Mouse (Mus musculus): ENCODE data around the gene Pkp2.
"Not testable (repeated sequence)": the region's sequence is repeated elsewhere in the genome, so short reads cannot be mapped to it uniquely, and the experiment has no call there.

The Pkp2 gene

DNA sequence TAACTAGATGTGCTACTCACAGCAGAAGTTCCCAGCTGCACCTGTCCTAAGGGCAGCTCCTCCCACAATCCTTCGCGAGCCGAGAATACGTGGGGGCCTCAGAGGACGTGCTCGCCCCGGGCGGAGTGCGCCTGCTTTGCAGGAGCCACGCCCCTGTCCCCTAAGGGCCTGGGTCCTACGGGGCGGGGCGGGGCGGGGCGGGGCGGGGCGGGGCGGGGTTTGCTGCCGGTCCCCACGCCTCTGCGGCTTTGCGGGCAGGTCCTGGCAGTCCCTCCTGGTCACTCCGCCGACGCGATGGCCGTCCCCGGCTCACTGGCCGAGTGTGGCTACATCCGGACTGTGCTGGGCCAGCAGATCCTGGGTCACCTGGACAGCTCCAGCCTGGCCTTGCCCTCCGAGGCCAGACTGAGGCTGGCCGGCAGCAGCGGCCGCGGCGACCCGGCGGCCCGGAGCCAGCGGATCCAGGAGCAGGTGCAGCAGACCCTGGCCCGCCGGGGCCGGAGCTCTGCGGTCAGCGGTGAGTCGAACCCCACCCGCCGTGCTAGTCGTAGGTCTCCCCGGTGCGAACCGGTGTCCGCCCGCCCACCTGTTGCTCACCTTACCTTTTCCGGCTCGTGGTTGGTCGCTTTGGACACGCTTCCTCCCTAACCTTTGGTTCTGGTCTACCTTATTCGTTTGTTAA, at the start of gene Pkp2:
Pkp2 (plus strand) TSS at position 240 of the 682 bp plus-strand sequence.
- DNase-seq = peak; percentile 60

DNA sequence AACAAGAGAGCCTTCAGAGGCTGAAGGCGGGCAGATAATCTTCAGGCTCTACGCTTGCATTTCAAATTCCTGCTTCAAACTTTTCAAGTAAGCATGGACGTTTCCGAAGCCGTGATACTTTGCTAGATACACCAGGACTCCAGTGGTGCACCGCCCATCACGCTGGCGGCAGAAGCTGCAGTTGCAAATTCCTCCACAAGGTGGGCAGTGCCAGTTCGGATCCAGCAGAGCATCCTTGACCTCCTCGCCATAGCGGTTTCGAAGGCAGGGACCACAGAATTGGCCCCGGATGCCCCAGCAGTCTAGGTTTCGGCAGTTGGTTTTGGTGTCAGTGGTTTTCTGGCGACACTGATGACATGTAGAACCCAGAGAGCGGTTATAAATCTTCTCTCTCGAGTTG, 15.7 kb upstream of the Pkp2 start:
- DNase-seq = no peak

DNA sequence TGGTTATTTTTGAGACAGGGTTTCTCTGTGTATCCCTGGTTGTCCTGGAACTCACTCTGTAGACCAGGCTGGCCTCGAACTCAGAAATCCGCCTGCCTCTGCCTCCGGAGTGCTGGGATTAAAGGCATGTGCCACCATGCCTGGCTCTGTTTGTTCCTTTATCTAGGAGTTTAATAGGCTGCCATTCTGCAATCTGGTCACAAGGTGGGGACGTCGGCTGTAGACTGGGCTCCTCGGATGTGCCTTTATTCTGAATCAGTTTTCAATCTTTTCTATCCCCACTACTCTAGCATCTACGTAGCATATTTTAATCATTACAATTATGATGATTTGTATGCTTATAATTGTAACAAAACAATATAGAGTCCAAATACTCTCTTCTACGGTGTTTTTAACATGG, 11.1 kb upstream of the Pkp2 start:
- peak; percentile 14 for DNase-seq

DNA sequence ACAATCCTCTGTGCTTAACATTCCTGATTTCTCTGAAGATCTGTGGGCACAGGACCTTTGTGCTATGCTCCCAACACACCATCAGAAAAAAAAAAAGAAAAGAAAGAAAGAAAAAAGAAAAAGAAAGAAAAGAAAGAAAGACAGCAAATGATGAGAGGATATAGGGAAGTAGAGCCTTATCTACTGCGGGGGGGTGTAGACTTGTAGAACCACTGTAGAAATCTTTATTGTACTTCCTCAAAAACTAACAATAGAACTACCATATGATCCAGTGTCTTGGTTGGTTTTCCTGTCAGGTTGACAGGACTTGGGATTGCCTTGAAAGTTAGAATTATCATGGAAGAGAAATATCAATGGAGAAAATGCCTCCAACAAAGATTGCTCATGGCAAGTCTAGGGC, 8.5 kb upstream of the Pkp2 start:
- DNase-seq = no peak

DNA sequence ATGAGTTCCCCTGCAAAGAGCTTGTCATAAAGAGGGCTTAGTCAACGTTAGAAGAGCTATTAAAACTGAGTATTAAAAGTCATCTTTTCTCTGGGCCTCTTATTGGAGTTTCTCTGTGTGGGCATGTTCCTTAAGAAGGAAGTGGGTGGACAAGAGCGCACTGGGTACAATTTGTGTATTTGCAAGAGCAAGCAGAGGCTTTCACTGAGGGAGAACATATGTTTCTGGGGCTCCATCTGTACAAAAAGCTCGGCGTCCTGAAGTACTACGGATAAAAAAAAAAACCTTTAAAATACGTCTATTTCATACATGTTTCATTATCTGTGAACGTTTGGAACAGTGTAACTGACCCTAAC, 417 bp upstream of the Pkp2 start:
- no peak for DNase-seq

DNA sequence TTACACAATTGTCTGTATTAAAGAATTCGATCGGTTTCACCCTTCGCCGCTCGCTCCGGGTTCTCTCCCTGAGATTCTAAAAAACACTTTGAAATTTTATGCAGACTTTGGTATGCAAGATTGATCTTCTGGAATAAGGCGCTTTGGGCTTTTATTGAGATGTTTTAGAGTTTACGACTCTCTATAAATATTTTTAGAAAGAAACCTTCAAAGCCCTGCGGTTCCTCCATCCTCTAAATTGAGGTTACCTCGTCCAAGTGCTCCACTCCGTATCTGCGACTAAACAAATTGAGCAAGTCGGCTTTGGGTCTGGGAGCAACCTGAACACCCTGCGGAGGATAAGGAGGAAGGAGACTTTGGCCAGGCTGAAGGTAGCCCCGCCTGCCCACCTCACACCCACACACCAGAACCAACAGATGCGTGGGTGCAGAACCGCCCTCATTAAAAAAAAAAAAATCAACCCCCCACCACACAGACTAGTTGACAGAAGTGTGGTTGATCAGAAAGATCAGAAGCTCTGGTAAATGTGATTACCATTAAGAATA, 715 bp downstream of the Pkp2 start:
- DNase-seq = no peak

DNA sequence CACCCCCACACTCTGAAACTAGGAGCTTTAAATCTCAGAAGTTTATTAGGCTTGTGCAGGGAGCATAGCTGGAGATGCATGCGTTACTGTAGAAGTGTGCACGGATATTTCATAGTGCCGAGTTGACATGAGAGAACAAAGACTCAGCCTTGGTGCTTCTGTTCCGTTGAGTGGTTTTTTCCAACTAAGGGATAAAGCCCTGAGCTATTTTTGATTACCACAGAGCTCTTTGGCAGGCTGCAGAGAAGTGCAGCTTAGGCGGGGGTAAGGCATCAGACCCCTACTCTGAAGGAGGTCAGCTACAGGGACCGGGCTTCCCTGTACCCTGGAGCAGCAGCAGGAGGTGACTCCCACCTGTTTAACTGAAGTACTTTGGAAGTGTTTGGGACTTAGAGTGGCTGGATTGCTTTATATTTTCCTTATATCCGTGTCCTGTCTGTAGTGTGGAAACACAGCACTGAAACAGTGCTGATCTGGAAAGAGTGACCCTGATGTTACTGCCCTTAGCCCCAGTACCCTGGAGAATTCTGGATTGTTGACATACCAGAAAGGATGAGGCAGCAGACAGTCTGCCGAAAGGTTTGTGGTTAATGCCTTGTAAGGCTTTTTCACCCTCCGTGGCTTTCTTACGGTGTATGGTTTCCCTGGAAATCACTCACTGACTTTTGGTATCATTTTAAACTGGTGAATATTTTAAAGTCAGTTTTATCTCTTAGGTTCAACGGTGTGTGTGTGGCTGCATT, 2.7 kb downstream of the Pkp2 start:
- DNase-seq = no peak

DNA sequence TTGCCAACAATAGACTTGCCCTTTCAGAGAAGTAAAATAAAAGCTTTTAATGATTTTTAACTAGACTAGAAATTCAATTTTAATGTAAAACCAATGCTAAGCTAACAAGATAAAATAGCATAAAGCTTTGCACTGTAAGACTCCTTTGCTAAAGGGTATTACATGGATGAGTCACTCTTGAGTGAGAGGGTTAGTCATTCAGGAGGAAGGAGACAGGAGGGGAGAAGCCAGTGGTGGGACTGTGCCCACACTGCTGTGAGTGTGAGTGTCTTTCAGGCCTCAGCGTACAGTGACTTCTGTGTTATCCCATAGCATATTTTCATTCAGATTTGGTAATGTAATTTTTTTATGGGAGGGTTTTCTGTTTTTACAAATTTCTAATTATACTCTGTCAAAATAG, 3.8 kb downstream of the Pkp2 start:
- no peak for DNase-seq

DNA sequence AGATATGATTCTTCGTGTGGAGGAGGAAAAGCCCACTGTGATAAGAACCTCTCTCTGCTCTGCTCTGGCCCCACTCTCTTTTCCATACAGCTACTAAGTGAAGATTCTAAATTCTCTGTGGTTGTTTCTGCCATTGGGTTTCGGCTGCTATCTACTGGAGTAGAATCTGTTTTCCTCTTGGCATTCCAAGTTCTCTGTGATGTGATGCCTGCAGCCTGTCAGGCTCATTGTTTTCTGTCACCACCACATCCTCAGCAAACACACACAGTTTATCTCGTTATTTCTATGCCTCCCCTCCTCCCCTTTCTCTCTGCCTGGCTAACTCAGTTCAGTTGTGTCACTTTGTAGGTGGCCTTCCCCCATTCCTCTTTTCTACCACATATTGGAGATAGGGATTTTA, 6.7 kb downstream of the Pkp2 start:
- DNase-seq = no peak

DNA sequence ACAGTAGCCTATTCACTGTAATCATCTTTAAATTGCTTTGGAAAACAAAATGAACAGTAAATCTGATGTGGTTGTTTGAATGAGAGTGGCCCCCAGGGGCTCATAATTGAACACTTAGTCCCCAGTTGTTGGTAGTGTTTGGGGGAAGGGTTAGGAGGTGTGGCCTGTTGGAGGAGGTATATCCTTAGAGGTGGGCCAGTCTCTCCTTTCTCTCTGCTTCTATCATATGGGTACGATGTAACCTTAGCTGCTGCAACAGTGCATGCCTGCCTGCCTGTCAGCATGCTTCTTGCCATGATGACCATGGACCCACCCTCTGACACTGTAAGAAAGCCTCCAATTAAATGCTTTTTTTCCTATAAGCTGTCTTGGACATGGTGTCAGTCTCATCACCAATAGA, 9.5 kb downstream of the Pkp2 start:
- no peak for DNase-seq

DNA sequence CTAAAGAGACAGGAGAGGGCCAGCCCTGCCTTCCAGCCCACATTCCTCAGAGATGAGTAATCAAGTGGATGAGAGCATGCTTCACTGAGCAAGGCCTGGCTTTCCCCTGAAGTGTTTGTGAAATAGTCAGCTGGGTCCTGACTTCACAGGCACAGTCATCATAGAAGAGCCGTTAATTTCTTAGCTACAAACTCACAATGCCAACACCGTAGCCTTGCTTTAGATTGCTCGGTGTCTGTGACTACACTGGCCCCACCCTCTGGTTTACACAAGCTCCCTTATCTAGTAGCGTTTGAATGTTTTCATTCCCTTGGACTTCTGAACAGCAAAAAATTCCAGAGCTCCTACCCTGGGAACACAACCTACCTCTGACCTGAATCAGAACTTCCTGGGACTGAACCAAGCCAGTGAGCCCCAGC, 11.4 kb downstream of the Pkp2 start:
- no peak for DNase-seq

DNA sequence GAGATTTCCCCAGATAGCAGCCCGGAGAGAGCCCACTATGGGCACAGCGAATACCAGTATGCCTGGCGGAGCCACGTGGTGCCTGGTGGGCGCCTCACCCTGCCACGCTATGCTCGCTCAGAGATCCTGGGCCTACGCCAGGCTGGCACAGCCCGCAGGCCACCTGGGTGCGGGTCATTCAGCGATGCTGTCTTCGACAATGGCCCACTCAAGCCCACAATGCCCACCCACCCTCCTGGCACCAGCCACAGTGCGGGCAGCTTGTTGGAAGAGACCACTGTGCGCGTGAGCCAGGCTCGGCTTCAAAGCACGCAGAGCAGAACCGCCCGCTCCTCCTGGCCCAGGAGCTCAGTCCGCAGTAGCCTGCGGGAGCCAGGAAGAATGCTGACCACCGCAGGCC, 12.7 kb downstream of the Pkp2 start:
- peak; percentile 4 for DNase-seq

DNA sequence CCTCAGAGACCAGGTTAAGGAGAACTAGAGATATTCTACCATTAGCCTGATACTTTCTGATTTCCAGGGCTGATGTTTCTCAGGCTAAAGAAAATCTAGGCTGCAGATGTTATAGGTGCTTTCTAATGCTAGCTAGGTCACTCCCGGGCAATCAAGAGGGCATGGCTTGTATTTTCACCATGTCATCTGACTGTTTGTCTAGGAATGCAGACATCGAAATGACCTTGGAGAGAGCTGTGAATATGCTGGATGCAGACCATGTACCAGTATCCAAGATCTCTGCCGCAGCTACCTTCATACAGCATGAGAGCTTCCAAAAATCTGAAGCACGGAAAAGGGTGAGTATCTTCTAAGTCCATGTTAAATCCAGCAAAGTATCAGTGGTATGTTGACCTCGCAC, 17.3 kb downstream of the Pkp2 start:
- no peak for DNase-seq

DNA sequence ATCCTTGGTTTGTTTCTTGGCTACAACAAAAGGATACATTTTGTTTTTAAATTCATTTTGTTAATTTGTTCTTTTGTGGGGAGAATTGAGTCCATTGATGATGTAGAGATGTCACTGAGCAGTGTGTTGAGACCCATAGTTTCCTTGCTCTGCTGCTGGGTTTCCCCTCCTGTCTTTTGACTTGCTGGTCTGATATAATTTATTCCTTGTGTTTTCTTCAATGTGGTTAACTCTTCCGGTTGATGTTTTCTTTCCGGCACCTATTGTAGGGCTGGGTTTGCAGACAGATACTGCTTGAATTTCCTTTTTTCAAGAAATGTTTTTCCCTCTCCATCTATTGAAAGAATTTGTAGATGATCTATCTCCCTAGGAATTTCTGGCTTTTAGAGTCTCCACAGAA, 20.8 kb downstream of the Pkp2 start:
- no peak for DNase-seq

DNA sequence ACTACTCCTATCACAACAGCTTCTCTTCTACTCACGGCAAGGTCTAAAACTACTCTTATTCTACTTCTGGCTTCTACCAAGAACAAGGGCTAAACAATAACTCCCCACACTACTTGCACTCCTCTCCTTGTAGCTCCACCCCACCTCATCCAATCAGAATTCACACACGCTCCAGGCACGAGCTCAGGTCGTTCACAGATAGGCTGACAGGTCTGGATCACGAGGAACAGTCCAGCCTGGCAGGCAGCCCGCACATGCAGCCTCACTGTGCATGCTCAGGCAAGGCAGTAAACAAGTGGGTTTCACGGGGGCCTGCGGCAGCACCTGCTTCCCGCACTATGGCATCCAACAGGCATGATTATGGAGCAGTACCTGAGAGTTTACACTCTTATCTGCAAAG, 23.6 kb downstream of the Pkp2 start:
- DNase-seq = not testable (repeated sequence)

DNA sequence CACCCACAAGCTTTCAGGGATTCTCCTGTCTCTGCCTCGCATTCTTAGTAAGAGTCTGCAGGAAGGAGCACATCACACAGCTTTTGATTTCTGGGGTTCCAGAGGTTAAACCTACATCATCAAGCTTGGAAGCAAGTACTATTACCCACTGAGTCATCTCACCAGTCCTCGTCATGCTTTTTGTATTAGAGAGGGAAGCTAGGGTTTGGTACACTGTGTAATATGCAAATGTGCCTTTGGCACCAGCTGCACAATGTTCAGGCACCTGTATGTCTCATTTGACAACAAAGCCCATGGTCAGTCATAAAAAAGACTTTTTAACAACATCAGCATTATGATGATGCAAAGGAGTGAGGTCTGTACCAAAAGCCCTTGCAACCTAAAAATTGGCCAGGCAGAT, 25.2 kb downstream of the Pkp2 start:
- no peak for DNase-seq

DNA sequence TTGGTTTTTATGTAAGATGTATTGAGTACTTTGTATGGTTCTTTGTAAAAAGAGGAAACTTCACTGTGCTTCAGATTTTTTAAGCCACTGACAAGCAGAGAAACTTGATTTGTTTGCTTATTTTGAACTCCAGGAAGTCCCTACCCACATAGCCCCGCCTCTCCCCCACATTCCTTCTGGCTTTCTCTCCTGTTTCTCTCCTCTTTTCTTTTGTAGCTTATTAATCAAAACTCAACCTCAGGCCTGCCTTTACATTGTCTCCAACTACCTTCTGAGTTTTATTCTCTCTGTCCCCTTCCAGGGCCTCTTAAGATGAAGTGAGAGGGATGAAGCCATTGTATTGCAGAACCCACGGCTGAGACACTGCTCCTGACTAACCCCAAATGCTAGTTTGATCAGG, 31.6 kb downstream of the Pkp2 start:
- no peak for DNase-seq

DNA sequence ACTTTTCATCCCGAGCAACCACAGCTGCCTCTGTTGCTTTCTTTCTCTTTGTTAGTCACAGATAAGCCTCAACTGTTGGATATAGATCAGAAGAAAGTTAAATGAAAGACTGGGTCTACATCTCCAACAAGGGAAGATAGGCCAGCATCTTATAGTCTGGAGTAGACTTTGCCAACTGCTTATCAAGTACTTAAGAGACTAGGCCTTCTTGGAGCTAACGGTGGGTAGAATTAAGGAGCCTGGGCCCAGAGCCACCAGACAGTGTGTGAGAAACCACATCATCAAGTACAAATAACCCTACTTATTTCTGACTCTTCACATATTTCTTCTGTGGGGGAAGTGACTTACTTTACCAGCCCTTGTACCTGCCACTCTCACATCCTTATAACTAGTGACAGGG, 37.4 kb downstream of the Pkp2 start:
- DNase-seq = no peak

DNA sequence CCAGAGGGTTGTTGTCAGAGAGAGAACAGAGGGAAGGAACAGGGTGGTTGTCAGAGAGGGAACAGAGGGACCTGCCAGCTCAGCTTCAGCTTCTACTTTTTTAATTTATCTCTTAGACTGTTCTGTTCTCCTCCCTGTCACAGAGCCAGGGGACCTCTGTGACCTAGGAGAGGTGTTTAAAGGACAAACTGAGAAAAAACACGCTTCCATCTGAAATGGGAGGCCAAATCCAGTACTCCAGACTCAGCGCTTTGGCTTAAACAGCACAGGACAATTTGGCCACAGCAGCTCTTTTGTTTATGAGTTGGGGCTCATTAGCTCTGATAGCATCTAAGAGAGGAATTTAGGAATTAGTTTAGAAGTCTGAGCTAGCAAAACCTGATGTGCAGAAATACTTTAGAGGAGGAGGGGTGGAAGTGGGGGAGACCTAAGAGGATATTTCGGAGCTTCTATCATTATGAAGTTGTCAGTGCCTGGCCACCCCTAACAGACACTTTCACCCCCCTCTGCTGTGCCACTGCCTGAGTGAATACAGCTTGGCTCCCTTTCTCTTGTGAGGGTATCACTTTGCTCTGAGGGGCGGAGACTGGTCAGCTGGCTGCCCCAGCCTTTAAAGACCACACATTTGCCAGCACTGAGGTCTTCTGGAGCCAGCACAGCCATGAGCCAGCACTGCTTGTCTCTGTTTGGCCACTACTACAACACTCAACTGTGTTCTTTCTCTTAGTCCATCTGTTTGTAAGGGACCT, 40.4 kb downstream of the Pkp2 start:
- DNase-seq = peak; percentile 3

DNA sequence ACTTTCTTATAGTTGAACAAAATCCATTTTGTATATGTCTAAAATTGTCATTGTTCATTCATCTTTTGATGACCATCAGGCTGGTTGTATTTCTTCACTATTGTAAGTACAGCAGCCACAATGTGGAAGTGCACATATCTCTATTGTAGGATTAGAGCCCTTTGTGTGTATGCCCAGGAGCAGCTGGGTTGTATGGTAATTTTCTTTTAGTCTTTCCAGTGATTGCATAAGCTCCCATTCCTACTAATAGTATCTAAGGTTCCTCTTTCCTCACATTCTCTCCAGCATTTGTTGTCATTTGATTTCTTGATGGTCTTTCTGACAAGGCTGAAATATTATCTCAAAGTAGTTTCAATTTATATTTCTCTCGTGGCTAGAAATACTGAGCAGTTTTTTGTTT, 42.1 kb downstream of the Pkp2 start:
- no peak for DNase-seq

DNA sequence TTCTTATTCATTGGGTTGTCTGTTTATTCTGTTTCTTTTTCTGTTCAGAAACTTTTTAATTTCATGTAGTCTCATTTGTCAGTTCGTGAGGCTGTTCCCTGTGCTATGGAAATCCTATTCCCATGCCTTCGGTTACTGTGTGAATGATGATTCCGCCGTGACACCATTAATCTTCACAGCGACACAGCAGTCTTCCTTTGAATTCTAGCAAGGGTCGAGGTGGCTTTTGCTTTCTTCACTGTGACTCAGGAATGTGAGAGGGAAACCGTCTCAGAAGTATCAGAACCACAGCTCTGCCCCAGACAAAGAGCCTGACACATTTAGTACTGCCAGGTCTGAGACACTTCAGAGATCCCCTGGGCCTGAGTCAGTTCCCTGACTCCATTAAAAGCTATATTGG, 42.8 kb downstream of the Pkp2 start:
- no peak for DNase-seq

DNA sequence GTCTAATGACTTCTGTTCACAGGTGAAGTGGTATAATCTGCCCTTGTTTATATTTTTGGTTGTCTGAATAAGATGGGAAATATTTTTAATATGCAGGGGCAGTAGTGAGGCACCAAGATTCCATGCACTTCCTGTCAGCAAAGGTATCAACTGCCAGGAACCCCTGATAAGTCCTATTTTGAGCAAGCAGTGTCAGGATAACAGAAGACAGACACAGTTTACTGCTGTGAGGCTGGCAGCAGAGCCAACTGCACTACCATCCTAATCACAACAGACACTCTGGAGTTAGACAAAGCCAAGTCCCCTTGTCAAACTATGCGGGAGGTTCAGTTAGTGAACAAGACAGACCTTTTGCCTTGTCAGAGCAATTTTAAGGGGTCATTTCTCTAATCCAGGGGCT, 43.6 kb downstream of the Pkp2 start:
- no peak for DNase-seq

DNA sequence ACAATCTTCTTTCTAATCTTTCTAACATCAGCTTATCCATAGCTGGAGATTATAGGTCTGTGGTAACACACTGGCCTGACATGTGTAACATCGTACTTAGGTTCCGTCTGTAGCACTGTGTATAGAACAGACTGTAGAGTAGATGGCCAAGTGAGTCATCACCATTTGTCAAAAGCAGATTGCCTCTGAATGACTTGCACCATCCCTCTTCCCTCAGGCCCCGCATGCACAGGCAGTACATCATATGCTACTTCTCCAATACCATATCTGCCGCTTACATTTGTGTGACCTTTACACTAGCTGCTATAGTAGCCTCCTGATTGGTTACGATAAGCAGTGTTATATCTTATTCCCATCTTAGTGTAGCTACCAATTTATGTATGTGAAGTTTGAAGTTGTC, 47.8 kb downstream of the Pkp2 start:
- DNase-seq = no peak

DNA sequence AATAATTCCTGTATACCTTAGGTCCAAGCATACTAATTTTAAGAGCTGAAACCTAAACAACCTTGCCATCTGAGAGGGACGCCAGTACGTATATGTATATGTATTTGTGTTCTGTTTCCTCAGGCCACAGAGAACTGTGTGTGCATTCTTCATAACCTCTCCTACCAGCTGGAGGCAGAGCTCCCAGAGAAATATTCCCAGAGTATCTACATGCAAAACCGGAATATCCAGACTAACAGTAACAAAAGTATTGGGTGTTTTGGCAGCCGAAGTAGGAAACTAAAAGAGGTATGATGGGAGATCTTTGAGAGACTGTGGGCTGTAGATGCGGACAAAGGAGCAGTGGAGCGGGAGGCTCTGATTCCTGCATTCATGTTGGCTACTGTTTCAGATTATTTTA, 48.4 kb downstream of the Pkp2 start:
- no peak for DNase-seq
